Mouse (Mus musculus) forebrain, embryonic 11.5 days (tissue): ENCODE measurements around the gene Sox12. TPM values are rescaled to one million over a fixed set of nuclear protein-coding genes. Genes with fewer than 3 reads are reported as not detected.

Experiments used
- ATAC-seq: fragments of 200-750 bp; cut with Nextera tagmentation; replicated peaks from 2 replicates; pipeline ENCODE4 v1.8.0; 2017; ENCODE audit warnings: moderate TSS enrichment; ENCODE audit not compliant: low FRiP score
- DNase-seq: peaks from one replicate; pipeline ENCODE4 v3.0.0-alpha.2; 2017; ENCODE audit warnings: low spot score
- H3K27ac ChIP-seq: fragments of 300-500 bp; sonication (generic); 2 replicates; pipeline ENCODE4 v1.5.1; 2014; ENCODE audit warnings: low read depth, low read length
- H3K27me3 ChIP-seq: fragments of 300-500 bp; sonication (generic); 2 replicates; pipeline ENCODE4 v1.6.1; 2014; ENCODE audit warnings: mild to moderate bottlenecking, low read length, mixed read lengths; ENCODE audit not compliant: control insufficient read depth, insufficient read depth
- H3K36me3 ChIP-seq: fragments of 300-500 bp; sonication (generic); 2 replicates; pipeline ENCODE4 v1.6.1; 2014; ENCODE audit warnings: mild to moderate bottlenecking, low read length, moderate library complexity, mixed read lengths; ENCODE audit not compliant: control insufficient read depth, insufficient read depth
- H3K4me1 ChIP-seq: fragments of 300-500 bp; sonication (generic); replicated peaks from 2 replicates; pipeline ENCODE4 v1.6.1; 2014; ENCODE audit warnings: low read length, mixed read lengths; ENCODE audit not compliant: control insufficient read depth, insufficient read depth
- H3K4me2 ChIP-seq: fragments of 300-500 bp; sonication (generic); 2 replicates; pipeline ENCODE4 v1.6.1; 2014; ENCODE audit warnings: low read depth, mild to moderate bottlenecking, low read length, moderate library complexity, mixed read lengths; ENCODE audit not compliant: severe bottlenecking
- H3K4me3 ChIP-seq: fragments of 300-500 bp; sonication (generic); 2 replicates; pipeline ENCODE4 v1.5.1; 2014; ENCODE audit warnings: low read depth, low read length
- H3K9ac ChIP-seq: fragments of 300-500 bp; sonication (generic); 2 replicates; pipeline ENCODE4 v1.6.1; 2014; ENCODE audit warnings: low read length
- H3K9me3 ChIP-seq: fragments of 300-500 bp; sonication (generic); 2 replicates; pipeline ENCODE4 v1.6.1; 2016; ENCODE audit warnings: low read length, mixed read lengths; ENCODE audit not compliant: control insufficient read depth
- WGBS: fragments of 180-500 bp; shearing (Covaris S2); extraction: QIAGEN DNeasy Blood & Tissue Kit; methylation state at CpG from one replicate; pipeline ENCODE4 v1.1.7; 2014; 5-methylcytosine and 5-hydroxymethylcytosine counted together
- polyA plus RNA-seq: library from polyadenylated mRNA; unstranded; fragments of >200 nt; fragmentation: Nextera tagmentation; extraction: Ambion mirVana; gene quantifications from 2 replicates; pipeline ENCODE4 v1.2.1, GENCODE M21; 2014

Gene Sox12
- polyA plus RNA-seq, 1 experiment from 2014 or later, result 20.4 TPM

DNA sequence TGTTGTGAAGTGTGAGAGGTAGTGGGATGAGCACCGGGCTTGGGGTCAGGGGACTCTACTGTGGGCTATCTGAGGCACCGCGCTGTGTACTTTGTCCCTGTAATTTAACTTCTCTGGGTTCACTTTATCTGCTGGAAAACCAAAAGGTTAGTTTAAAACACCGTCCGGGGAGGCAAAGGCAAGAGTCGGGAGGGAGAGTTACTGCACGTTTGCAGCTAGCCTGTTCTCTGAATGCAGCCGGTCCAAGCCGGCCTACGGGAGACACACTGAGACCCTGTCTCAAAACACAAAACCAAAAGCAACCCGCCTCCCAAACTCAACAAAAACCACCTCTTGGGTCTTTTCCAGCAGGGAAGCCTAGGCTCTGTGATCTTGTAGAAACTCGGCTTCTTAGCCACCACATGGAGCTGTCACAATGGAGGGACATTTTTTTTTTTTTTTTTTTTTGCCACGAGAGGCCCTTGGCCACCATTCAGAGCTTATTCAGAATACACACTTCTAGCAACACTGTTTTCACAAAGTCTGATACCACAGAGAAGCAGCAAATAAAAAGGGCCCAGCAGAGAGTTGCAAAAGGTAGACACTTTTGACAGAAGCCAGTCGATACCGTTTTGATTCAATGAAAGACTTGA, 14.8 kb upstream of the Sox12 start:
- peak overlapping the region; percentile 99 for H3K9ac ChIP-seq
- peak overlapping the region; percentile 95 for H3K4me3 ChIP-seq
- H3K27ac ChIP-seq, result peak overlapping the region; percentile 98
- ATAC-seq (no peak), DNase-seq (peak; percentile 53)
- peaks cover 20% of the 10 kb centered on the region for H3K4me1 ChIP-seq
- H3K36me3 ChIP-seq, result no peaks in the 10 kb centered on the region
- H3K9me3 ChIP-seq, result peaks cover 5% of the 10 kb centered on the region
- WGBS, result 1% methylated on average over 15 of the region's 15 CpGs
- H3K4me2 ChIP-seq, result peak overlapping the region; percentile 89
- no peaks in the 10 kb centered on the region for H3K27me3 ChIP-seq

DNA sequence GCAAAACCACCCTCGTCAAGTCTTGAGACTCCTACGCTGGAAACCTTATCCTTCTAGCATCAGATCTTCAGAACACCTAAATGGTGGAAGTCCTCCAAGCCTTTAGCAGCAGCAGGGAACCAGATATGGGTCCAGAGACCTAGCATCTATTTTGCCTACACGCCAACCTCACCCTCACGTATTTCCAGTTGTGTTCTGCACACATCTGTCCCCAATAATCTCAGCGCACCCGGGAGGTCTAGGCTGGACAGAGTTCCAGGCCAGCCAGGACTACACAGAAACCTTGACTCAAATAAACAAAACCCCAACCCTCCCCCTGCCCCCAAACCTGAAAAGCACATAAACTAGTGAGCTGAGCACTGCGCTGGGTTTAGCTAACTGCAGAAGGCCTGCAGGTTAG, 13.6 kb upstream of the Sox12 start:
- H3K4me1 ChIP-seq, result peaks cover 22% of the 10 kb centered on the region

DNA sequence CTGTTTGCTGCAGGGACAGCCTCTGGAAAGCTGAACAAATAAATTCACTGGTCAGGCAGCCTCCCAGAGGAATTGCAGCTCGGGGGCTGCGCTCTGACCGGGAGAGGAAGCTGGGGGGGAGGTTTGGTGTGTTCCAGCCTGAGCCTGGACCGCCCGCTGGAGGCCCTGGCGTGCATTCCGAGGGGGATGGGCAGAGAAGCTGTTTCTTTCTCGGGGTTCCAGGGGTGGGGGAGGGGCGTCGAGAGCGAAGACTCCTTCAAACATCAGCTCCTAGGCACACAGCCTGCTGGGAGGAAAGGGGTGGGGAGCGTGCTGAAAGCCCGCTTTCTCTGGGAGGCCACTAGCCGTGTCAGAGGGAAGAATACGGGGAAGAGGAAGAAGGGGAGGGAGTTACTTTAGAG, 13.1 kb upstream of the Sox12 start:
- H3K36me3 ChIP-seq, result no peaks in the 10 kb centered on the region
- H3K9me3 ChIP-seq, result peaks cover under 1% of the 10 kb centered on the region
- peaks cover 24% of the 10 kb centered on the region for H3K4me1 ChIP-seq
- DNase-seq (peak; percentile 95), ATAC-seq (peak; percentile 77)
- peak overlapping the region; percentile 95 for H3K4me3 ChIP-seq
- H3K9ac ChIP-seq, result peak overlapping the region; percentile 99
- peak overlapping the region; percentile 89 for H3K4me2 ChIP-seq
- no peaks in the 10 kb centered on the region for H3K27me3 ChIP-seq
- H3K27ac ChIP-seq, result peak overlapping the region; percentile 98
- WGBS, result 2% methylated on average over 13 of the region's 15 CpGs

More for the DNA sequence above, 13.6 kb upstream of the Sox12 start:
- H3K4me3 ChIP-seq, result peak overlapping the region; percentile 95
- H3K4me2 ChIP-seq, result peak overlapping the region; percentile 89
- peaks cover 5% of the 10 kb centered on the region for H3K9me3 ChIP-seq
- WGBS, result 2% methylated on average over 7 of the region's 7 CpGs
- no peaks in the 10 kb centered on the region for H3K36me3 ChIP-seq
- H3K27ac ChIP-seq, result peak overlapping the region; percentile 98
- peak overlapping the region; percentile 99 for H3K9ac ChIP-seq
- H3K27me3 ChIP-seq, result no peaks in the 10 kb centered on the region
- ATAC-seq (0 out of 2 replicates have a peak, but pooled peaks have one; percentile 1), DNase-seq (peak; percentile 61)

DNA sequence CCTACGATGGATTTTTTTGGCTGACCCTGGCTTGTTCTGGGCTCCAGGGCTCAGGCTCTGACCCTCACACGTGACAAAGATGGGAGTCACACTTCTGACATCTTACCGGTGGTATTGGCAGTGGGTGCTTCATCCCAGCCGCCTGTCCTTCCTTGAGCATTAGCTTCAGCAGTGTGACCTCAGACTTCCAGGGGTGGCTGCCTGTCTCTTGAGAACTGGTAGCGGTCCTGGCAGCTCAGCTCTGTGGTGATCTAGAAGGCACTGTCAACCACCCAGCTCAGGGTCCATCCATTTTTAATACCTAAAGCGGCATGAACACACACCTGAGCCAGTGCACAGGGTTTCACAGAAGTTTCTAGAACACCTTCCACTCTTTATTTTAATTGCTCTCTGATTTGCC, 11.9 kb upstream of the Sox12 start:
- H3K36me3 ChIP-seq, result no peaks in the 10 kb centered on the region
- DNase-seq, result no peak
- no peaks in the 10 kb centered on the region for H3K9me3 ChIP-seq
- H3K4me2 ChIP-seq, result no peak overlapping the region
- H3K4me1 ChIP-seq, result peaks cover 29% of the 10 kb centered on the region
- 73% methylated on average over 6 of the region's 6 CpGs for WGBS
- H3K4me3 ChIP-seq, result no peak overlapping the region
- H3K9ac ChIP-seq, result no peak overlapping the region
- H3K27me3 ChIP-seq, result no peaks in the 10 kb centered on the region
- H3K27ac ChIP-seq, result peak overlapping the region; percentile 98
- no peak for ATAC-seq

DNA sequence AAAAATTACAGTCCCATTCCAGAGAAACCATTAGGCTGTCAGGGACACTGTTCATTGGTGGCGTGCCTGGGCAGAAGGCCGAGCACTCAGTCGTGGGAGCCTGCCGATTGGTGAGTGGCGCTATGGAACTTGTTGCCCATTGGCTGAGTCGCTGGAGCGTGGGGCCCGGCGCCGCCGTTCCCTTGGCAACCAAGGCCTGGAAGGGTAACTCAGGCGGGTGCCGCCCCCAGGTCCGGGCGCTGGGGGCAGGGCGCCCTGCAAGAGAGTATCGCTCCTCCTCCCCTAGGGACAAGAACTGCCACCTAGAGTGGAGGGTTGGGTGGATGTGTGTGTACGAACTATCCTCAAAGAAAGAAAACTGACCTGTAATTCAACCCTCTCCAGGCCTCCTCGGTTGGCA, 8.3 kb upstream of the Sox12 start:
- Histone ChIP-seq H3K9me3 (no peaks in the 10 kb centered on the region), H3K36me3 (no peaks in the 10 kb centered on the region), H3K27ac (peak overlapping the region; percentile 75), H3K9ac (peak overlapping the region; percentile 57), H3K4me1 (peaks cover 21% of the 10 kb centered on the region), H3K4me3 (peak overlapping the region; percentile 30), H3K4me2 (peak overlapping the region; percentile 63), H3K27me3 (no peaks in the 10 kb centered on the region)
- peak; percentile 97 for DNase-seq
- ATAC-seq, result peak; percentile 95
- WGBS, result 0% methylated on average over 19 of the region's 19 CpGs

DNA sequence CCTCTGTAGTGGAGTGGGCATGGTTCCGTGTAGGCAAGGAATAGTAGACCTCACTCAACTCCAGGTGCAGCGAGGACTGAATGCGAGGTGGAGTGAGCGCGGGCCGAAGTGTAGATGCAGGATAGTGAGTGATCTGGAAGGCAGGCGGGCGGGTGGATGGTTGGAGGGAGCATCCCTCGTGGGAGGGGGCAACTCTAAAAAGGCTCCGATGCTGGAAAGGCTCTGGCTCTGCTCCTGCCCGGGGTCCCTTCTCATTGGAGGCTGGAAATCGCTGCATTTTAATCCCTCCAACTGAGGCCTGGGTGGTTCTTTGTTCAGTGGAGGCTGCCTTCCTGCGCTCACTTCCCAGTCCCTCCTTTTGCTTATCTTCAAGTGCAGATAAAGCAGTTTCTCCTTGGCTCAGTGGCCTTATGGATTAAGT, 1.3 kb upstream of the Sox12 start:
- no peaks in the 10 kb centered on the region; the same call in 1 of the 2 replicates for H3K36me3 ChIP-seq
- peak overlapping the region; percentile 62 for H3K4me2 ChIP-seq
- WGBS, result 1% methylated on average over 13 of the region's 13 CpGs
- DNase-seq (no peak), ATAC-seq (no peak; the same call in 1 of the 2 replicates)
- H3K4me3 ChIP-seq, result peak overlapping the region; percentile 93
- H3K4me1 ChIP-seq, result peaks cover 9% of the 10 kb centered on the region
- peak overlapping the region; percentile 98 for H3K27ac ChIP-seq
- H3K27me3 ChIP-seq, result no peaks in the 10 kb centered on the region
- peak overlapping the region; percentile 93 for H3K9ac ChIP-seq
- no peaks in the 10 kb centered on the region for H3K9me3 ChIP-seq

DNA sequence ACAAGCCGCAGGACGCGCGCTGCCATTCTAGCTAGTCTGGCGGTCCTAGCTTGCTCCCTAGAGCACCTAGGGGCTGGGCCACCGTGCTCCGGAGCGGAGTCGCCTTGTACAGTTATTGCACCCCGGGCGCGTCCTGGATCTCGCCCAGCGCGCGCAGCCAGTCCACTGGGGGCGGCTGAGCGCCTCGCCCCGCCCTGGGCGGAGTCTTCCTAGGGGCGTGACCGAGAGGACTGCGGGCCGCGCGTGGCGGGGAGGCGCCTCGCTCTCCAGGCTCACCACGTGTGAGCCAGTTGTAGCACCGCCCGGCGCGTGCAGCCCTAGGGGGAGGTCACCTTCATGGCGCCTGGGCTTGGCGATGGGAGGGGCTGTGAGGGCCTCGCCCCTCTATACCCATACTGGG, 828 bp upstream of the Sox12 start:
- no peaks in the 10 kb centered on the region for H3K9me3 ChIP-seq
- no peaks in the 10 kb centered on the region for H3K27me3 ChIP-seq
- H3K4me2 ChIP-seq, result peak overlapping the region; percentile 62
- DNase-seq (peak; percentile 96), ATAC-seq (peak; percentile 73)
- H3K4me3 ChIP-seq, result peak overlapping the region; percentile 93
- H3K36me3 ChIP-seq, result no peaks in the 10 kb centered on the region; the same call in 1 of the 2 replicates
- peaks cover 13% of the 10 kb centered on the region for H3K4me1 ChIP-seq
- under 1% methylated on average over 37 of the region's 38 CpGs for WGBS
- H3K27ac ChIP-seq, result peak overlapping the region; percentile 98
- H3K9ac ChIP-seq, result peak overlapping the region; percentile 93

DNA sequence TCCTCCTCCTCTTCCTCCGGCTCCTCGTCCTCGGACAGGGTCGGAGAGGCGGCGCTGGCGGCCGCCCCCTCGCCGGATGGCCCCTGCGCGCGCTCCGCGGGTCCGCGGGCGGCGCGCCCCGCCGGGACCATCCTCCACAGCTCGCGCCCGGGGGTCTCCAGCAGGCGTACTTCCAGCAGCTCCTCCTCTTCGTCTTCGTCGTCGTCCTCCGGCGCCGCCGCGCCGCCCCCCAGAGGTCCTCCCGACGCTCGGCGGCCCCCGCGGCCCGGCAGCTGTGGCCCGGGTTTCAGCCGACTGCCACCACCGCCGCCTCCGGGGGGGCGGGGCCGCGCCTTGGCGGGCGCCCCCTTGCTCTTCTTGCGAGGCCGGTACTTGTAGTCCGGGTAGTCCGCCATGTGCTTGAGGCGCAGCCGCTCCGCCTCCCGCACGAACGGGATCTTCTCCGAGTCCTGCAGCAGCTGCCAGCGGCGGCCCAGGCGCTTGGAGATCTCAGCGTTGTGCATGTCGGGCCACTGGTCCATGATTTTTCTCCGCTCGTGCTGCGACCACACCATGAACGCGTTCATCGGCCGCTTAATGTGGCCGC, 766 bp downstream of the Sox12 start:
- no peaks in the 10 kb centered on the region; the same call in 1 of the 2 replicates for H3K36me3 ChIP-seq
- H3K9me3 ChIP-seq, result no peaks in the 10 kb centered on the region
- DNase-seq, result peak; percentile 92
- peak overlapping the region; percentile 98 for H3K27ac ChIP-seq
- H3K4me3 ChIP-seq, result peak overlapping the region; percentile 93
- peak overlapping the region; percentile 93 for H3K9ac ChIP-seq
- ATAC-seq, result peak; percentile 8; the same call in 1 of the 2 replicates
- peaks cover 13% of the 10 kb centered on the region for H3K4me1 ChIP-seq
- peak overlapping the region; percentile 62 for H3K4me2 ChIP-seq
- no peaks in the 10 kb centered on the region for H3K27me3 ChIP-seq
- under 1% methylated on average over 76 of the region's 77 CpGs for WGBS
